27 mouse cellular contexts compared by ENCODE assay signal in the genomic region with DNA sequence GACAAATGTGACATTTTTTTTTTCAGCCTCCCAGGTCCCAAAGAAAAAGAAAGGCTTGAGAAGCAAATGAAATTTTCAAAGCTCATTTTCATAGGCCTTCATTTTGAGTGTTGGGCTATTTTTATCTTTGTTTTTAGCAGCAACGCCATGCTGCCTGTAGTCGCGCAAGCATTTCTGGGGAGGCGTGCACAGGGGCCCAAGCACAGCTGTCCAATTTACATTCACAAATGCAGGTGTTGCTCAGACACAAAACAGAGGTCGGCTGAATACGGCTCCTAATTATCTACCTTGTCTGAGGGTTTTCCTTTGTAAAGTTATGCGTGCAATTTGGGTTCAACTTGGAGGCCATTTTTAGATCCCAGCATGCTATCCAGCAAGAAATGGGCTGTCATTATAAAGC. TPM values are rescaled to one million over a fixed set of nuclear protein-coding genes. Genes with fewer than 3 reads are reported as not detected.
A peak's percentile ranks its signal among the peaks of the same experiment; 100 is the strongest.
DNase-seq lines count a peak whose midpoint lies in the region; ATAC-seq and TF ChIP-seq lines count a peak whose summit lies in the region.
"Had no signal": no experiment of that assay in that cellular context is flagged by ENCODE, and none has a peak within 500 bp of the region (broad histone marks: within the 10 kb centered on the region; RNA-seq: fewer than 3 reads in every experiment).

No protein-coding gene starts in this region.

- peak overlapping the region; percentile 50 for H3K27ac ChIP-seq in forebrain, postnatal 0 days (ENCODE audit: low read depth, low read length)
- no peak overlapping the region for H3K27ac ChIP-seq in forebrain, embryonic 12.5 days
- peak overlapping the region; percentile 48 for H3K27ac ChIP-seq in heart, embryonic 16.5 days (ENCODE audit: low read length)
- H3K27ac ChIP-seq in heart, embryonic 11.5 days (ENCODE audit: low read depth, low read length), result no peak overlapping the region
- H3K27ac ChIP-seq in midbrain, embryonic 15.5 days, result peak overlapping the region; percentile 1; the same call in 1 of the 2 replicates
- H3K27ac ChIP-seq in midbrain, embryonic 11.5 days (ENCODE audit: low read depth, low read length), result no peak overlapping the region
- H3K27ac ChIP-seq in intestine, postnatal 0 days (ENCODE audit: low read depth, low read length), result no peak overlapping the region
- H3K27ac ChIP-seq: embryonic facial prominence, embryonic 13.5 days; forebrain, embryonic 15.5 days; gastrocnemius, adult 2 months; hindbrain, embryonic 10.5 days; liver, embryonic 14.5 days; lung, embryonic 15.5 days had no signal

- H3K4me2 ChIP-seq in forebrain, postnatal 0 days (ENCODE audit: low read depth), result no peak overlapping the region
- no peak overlapping the region for H3K4me2 ChIP-seq in forebrain, embryonic 12.5 days
- no peak overlapping the region for H3K4me2 ChIP-seq in heart, embryonic 16.5 days (ENCODE audit: low read depth, low read length)
- H3K4me2 ChIP-seq in heart, embryonic 11.5 days, result no peak overlapping the region
- no peak overlapping the region for H3K4me2 ChIP-seq in midbrain, embryonic 15.5 days
- no peak overlapping the region for H3K4me2 ChIP-seq in midbrain, embryonic 11.5 days
- no peak overlapping the region for H3K4me2 ChIP-seq in intestine, postnatal 0 days (replicated peaks; ENCODE audit: low read depth)
- H3K4me2 ChIP-seq: embryonic facial prominence, embryonic 13.5 days; forebrain, embryonic 15.5 days; lung, embryonic 15.5 days had no signal

- no peak overlapping the region for H3K4me3 ChIP-seq in forebrain, postnatal 0 days (ENCODE audit: low read depth, low read length)
- no peak overlapping the region for H3K4me3 ChIP-seq in forebrain, embryonic 12.5 days (replicated peaks)
- no peak overlapping the region for H3K4me3 ChIP-seq in heart, embryonic 16.5 days (ENCODE audit: low read length)
- no peak overlapping the region for H3K4me3 ChIP-seq in heart, embryonic 11.5 days (ENCODE audit: low read depth, low read length)
- no peak overlapping the region for H3K4me3 ChIP-seq in midbrain, embryonic 15.5 days
- H3K4me3 ChIP-seq in midbrain, embryonic 11.5 days (ENCODE audit: low read depth, low read length), result no peak overlapping the region
- no peak overlapping the region for H3K4me3 ChIP-seq in intestine, postnatal 0 days (ENCODE audit: low read depth, low read length)
- H3K4me3 ChIP-seq: embryonic facial prominence, embryonic 13.5 days; forebrain, embryonic 15.5 days; gastrocnemius, adult 2 months; hindbrain, embryonic 10.5 days; lung, embryonic 15.5 days had no signal

- no peak for DNase-seq in forebrain, postnatal 0 days
- DNase-seq in midbrain, embryonic 11.5 days (ENCODE audit: low spot score, missing footprints), result no peak
- no peak for DNase-seq in spleen, adult 18-20 months
- DNase-seq: adrenal gland, postnatal 14 days; cerebellum, adult 11-12 months; cerebellum, postnatal 14 days; gastrocnemius, adult 2 months; kidney, adult 8-10 months; kidney, postnatal 36 days; layer of hippocampus, adult 9-11 months; right cerebral cortex, postnatal 14 days had no signal

- H3K4me1 ChIP-seq in forebrain, postnatal 0 days (ENCODE audit: insufficient read depth), result peaks cover 25% of the 10 kb centered on the region; the same call in 1 of the 2 replicates
- H3K4me1 ChIP-seq in forebrain, embryonic 12.5 days, result peaks cover 35% of the 10 kb centered on the region
- peaks cover 8% of the 10 kb centered on the region for H3K4me1 ChIP-seq in heart, embryonic 16.5 days (ENCODE audit: control insufficient read depth, insufficient read depth, low read length)
- peaks cover 11% of the 10 kb centered on the region for H3K4me1 ChIP-seq in heart, embryonic 11.5 days (ENCODE audit: control insufficient read depth, insufficient read depth, low read length)
- peaks cover 15% of the 10 kb centered on the region for H3K4me1 ChIP-seq in midbrain, embryonic 15.5 days
- H3K4me1 ChIP-seq in midbrain, embryonic 11.5 days (ENCODE audit: control insufficient read depth, insufficient read depth, low read length), result peaks cover 7% of the 10 kb centered on the region
- H3K4me1 ChIP-seq in intestine, postnatal 0 days (replicated peaks; ENCODE audit: control insufficient read depth, insufficient read depth, low read length), result no peaks in the 10 kb centered on the region
- H3K4me1 ChIP-seq: lung, embryonic 15.5 days had no signal

- TF ChIP-seq CTCF in forebrain, postnatal 0 days (IDR thresholded peaks at IDR 0.05; ENCODE audit: low read depth), result no peak
- no peak for TF ChIP-seq CTCF in intestine, postnatal 0 days (IDR thresholded peaks at IDR 0.05; ENCODE audit: low read depth)

- no peaks in the 10 kb centered on the region for H3K9me3 ChIP-seq in forebrain, postnatal 0 days (ENCODE audit: low read length)
- H3K9me3 ChIP-seq in forebrain, embryonic 12.5 days, result no peaks in the 10 kb centered on the region
- H3K9me3 ChIP-seq in heart, embryonic 16.5 days (replicated peaks; ENCODE audit: control insufficient read depth, low read length), result no peaks in the 10 kb centered on the region
- no peaks in the 10 kb centered on the region for H3K9me3 ChIP-seq in heart, embryonic 11.5 days (replicated peaks; ENCODE audit: control insufficient read depth, low read length)
- no peaks in the 10 kb centered on the region for H3K9me3 ChIP-seq in midbrain, embryonic 15.5 days
- no peaks in the 10 kb centered on the region for H3K9me3 ChIP-seq in midbrain, embryonic 11.5 days (ENCODE audit: control insufficient read depth, low read length)
- no peaks in the 10 kb centered on the region for H3K9me3 ChIP-seq in intestine, postnatal 0 days (ENCODE audit: control insufficient read depth)
- H3K9me3 ChIP-seq: embryonic facial prominence, embryonic 13.5 days; forebrain, embryonic 15.5 days; G1E; hindbrain, embryonic 10.5 days; lung, embryonic 15.5 days had no signal

- WGBS in forebrain, postnatal 0 days, result 31% methylated on average over 7 of the region's 7 CpGs
- WGBS in forebrain, embryonic 12.5 days, result 41% methylated on average over 7 of the region's 7 CpGs
- WGBS in heart, embryonic 16.5 days, result 43% methylated on average over 7 of the region's 7 CpGs
- 56% methylated on average over 7 of the region's 7 CpGs for WGBS in heart, embryonic 11.5 days (ENCODE audit: insufficient replicate concordance)
- 73% methylated on average over 7 of the region's 7 CpGs for WGBS in midbrain, embryonic 15.5 days
- WGBS in midbrain, embryonic 11.5 days, result 86% methylated on average over 7 of the region's 7 CpGs
- WGBS in intestine, postnatal 0 days, result 91% methylated on average over 7 of the region's 7 CpGs

- ATAC-seq in forebrain, postnatal 0 days, result no peak
- no peak for ATAC-seq in forebrain, embryonic 12.5 days (ENCODE audit: low FRiP score)
- ATAC-seq in heart, embryonic 16.5 days (replicated peaks; ENCODE audit: extremely low read depth, insufficient read depth, low FRiP score), result no peak
- ATAC-seq in heart, embryonic 11.5 days (replicated peaks; ENCODE audit: insufficient number of reproducible peaks, low FRiP score, low TSS enrichment), result no peak
- ATAC-seq in midbrain, embryonic 15.5 days (replicated peaks), result no peak
- ATAC-seq in midbrain, embryonic 11.5 days (ENCODE audit: low FRiP score), result no peak
- ATAC-seq in intestine, postnatal 0 days, result no peak
- ATAC-seq: CD4-positive, CD25-positive, alpha-beta regulatory T cell, adult 4 months; forebrain, embryonic 15.5 days; inflammation-experienced regulatory T-cells, adult 6 months; midbrain, embryonic 16.5 days had no signal

- peaks cover 13% of the 10 kb centered on the region; the same call in 1 of the 2 replicates for H3K36me3 ChIP-seq in forebrain, postnatal 0 days (ENCODE audit: insufficient read depth)
- no peaks in the 10 kb centered on the region for H3K36me3 ChIP-seq in forebrain, embryonic 12.5 days (replicated peaks)
- no peaks in the 10 kb centered on the region for H3K36me3 ChIP-seq in heart, embryonic 16.5 days (ENCODE audit: control insufficient read depth, insufficient read depth)
- H3K36me3 ChIP-seq in heart, embryonic 11.5 days (ENCODE audit: control insufficient read depth, insufficient read depth, low read length), result no peaks in the 10 kb centered on the region
- no peaks in the 10 kb centered on the region for H3K36me3 ChIP-seq in midbrain, embryonic 15.5 days (replicated peaks)
- H3K36me3 ChIP-seq in midbrain, embryonic 11.5 days (ENCODE audit: control insufficient read depth, insufficient read depth, low read length), result no peaks in the 10 kb centered on the region
- H3K36me3 ChIP-seq in intestine, postnatal 0 days (ENCODE audit: control insufficient read depth, insufficient read depth), result no peaks in the 10 kb centered on the region
- H3K36me3 ChIP-seq: forebrain, embryonic 15.5 days; G1E; hindbrain, embryonic 10.5 days; lung, embryonic 15.5 days had no signal

- H3K9ac ChIP-seq in forebrain, postnatal 0 days, result no peak overlapping the region
- H3K9ac ChIP-seq in forebrain, embryonic 12.5 days, result no peak overlapping the region
- H3K9ac ChIP-seq in heart, embryonic 16.5 days (ENCODE audit: low read length), result no peak overlapping the region
- no peak overlapping the region for H3K9ac ChIP-seq in heart, embryonic 11.5 days (ENCODE audit: low read depth, low read length)
- H3K9ac ChIP-seq in midbrain, embryonic 15.5 days, result no peak overlapping the region
- H3K9ac ChIP-seq in midbrain, embryonic 11.5 days (ENCODE audit: low read length), result no peak overlapping the region
- H3K9ac ChIP-seq in intestine, postnatal 0 days (ENCODE audit: low read depth, low read length), result no peak overlapping the region
- H3K9ac ChIP-seq: embryonic facial prominence, embryonic 13.5 days; forebrain, embryonic 15.5 days; liver, embryonic 14.5 days; lung, embryonic 15.5 days had no signal

- H3K27me3 ChIP-seq in forebrain, postnatal 0 days (ENCODE audit: insufficient read depth, low read length), result no peaks in the 10 kb centered on the region
- no peaks in the 10 kb centered on the region for H3K27me3 ChIP-seq in forebrain, embryonic 12.5 days
- H3K27me3 ChIP-seq in heart, embryonic 16.5 days (ENCODE audit: control insufficient read depth, insufficient read depth, low read length), result no peaks in the 10 kb centered on the region
- H3K27me3 ChIP-seq in heart, embryonic 11.5 days (ENCODE audit: control insufficient read depth, insufficient read depth, low read length), result no peaks in the 10 kb centered on the region
- no peaks in the 10 kb centered on the region for H3K27me3 ChIP-seq in midbrain, embryonic 15.5 days (replicated peaks)
- H3K27me3 ChIP-seq in midbrain, embryonic 11.5 days (ENCODE audit: control insufficient read depth, insufficient read depth, low read length), result no peaks in the 10 kb centered on the region
- H3K27me3 ChIP-seq in intestine, postnatal 0 days (replicated peaks; ENCODE audit: control insufficient read depth, insufficient read depth, low read length), result no peaks in the 10 kb centered on the region
- H3K27me3 ChIP-seq: embryonic facial prominence, embryonic 13.5 days; forebrain, embryonic 15.5 days; lung, embryonic 15.5 days had no signal

RNA-seq across cellular contexts. Expression of a gene that starts 49.8 kb away (rescaled TPM):
- total RNA-seq in forebrain, postnatal 0 days (2014; rRNA removed), result 31.5 and 38.3 TPM in 2 replicates
- 16.4 and 19.9 TPM in 2 replicates for polyA plus RNA-seq in forebrain, postnatal 0 days (2015; fragmentation: Nextera tagmentation; extraction: Ambion mirVana)
- 8.0 and 8.9 TPM in 2 replicates for polyA plus RNA-seq in forebrain, embryonic 12.5 days (2016; fragmentation: Nextera tagmentation; extraction: Ambion mirVana)
- 1.9 and 2.0 TPM in 2 replicates for polyA plus RNA-seq in heart, embryonic 16.5 days (2015; fragmentation: Nextera tagmentation; extraction: Ambion mirVana)
- polyA plus RNA-seq in heart, embryonic 11.5 days (2014; fragmentation: Nextera tagmentation; extraction: Ambion mirVana), result 1.9 and 2.4 TPM in 2 replicates
- polyA plus RNA-seq in midbrain, embryonic 15.5 days (2015; fragmentation: Nextera tagmentation; extraction: Ambion mirVana), result 15.9 and 17.3 TPM in 2 replicates
- polyA plus RNA-seq in midbrain, embryonic 11.5 days (2014; fragmentation: Nextera tagmentation; extraction: Ambion mirVana), result 5.7 and 5.8 TPM in 2 replicates
- 0.86 and 0.99 TPM in 2 replicates for polyA plus RNA-seq in intestine, postnatal 0 days (2015; fragmentation: Nextera tagmentation; extraction: Ambion mirVana)
- total RNA-seq: neutrophil, adult 5-6 weeks had no signal
- polyA plus RNA-seq: CD4-positive, CD25-positive, alpha-beta regulatory T cell, adult 4 months; G1E; inflammation-experienced regulatory T-cells, adult 6 months had no signal

RNA-seq across cellular contexts. Expression of a gene that starts 49.9 kb away (rescaled TPM):
- 0.77 and 2.2 TPM in 2 replicates for total RNA-seq in forebrain, postnatal 0 days (2014; rRNA removed)
- polyA plus RNA-seq in forebrain, postnatal 0 days (2015; fragmentation: Nextera tagmentation; extraction: Ambion mirVana), result 2.3 and 2.4 TPM in 2 replicates
- polyA plus RNA-seq in forebrain, embryonic 12.5 days (2016; fragmentation: Nextera tagmentation; extraction: Ambion mirVana), result 1.4 and 2.3 TPM in 2 replicates
- 0.69 and 0.92 TPM in 2 replicates for polyA plus RNA-seq in heart, embryonic 16.5 days (2015; fragmentation: Nextera tagmentation; extraction: Ambion mirVana)
- polyA plus RNA-seq in heart, embryonic 11.5 days (2014; fragmentation: Nextera tagmentation; extraction: Ambion mirVana), result 0.36 and 0.42 TPM in 2 replicates
- 2.8 and 3.5 TPM in 2 replicates for polyA plus RNA-seq in midbrain, embryonic 15.5 days (2015; fragmentation: Nextera tagmentation; extraction: Ambion mirVana)
- 0.92 and 1.5 TPM in 2 replicates for polyA plus RNA-seq in midbrain, embryonic 11.5 days (2014; fragmentation: Nextera tagmentation; extraction: Ambion mirVana)
- 0.14 and 0.26 TPM in 2 replicates for polyA plus RNA-seq in intestine, postnatal 0 days (2015; fragmentation: Nextera tagmentation; extraction: Ambion mirVana)
- total RNA-seq: adrenal gland, postnatal 14 days; G1E; neutrophil, adult 5-6 weeks had no signal
- polyA plus RNA-seq: CD4-positive, CD25-positive, alpha-beta regulatory T cell, adult 4 months; G1E; inflammation-experienced regulatory T-cells, adult 6 months; liver, embryonic 14.5 days; spleen, adult 2 months had no signal

Comparison
In these comparisons a context has a peak if more than half of its experiments do, and no peak if none do; other contexts are left out.
1. H3K27ac ChIP-seq: peak in forebrain, postnatal 0 days (single experiment), heart, embryonic 16.5 days (single experiment) and midbrain, embryonic 15.5 days (single experiment); none in forebrain, embryonic 12.5 days (single experiment), heart, embryonic 11.5 days (single experiment), midbrain, embryonic 11.5 days (single experiment) and intestine, postnatal 0 days (single experiment).